Mouse (Mus musculus): ENCODE measurements at regions not wholly inside any gene's neighbourhood (a gene's known extent, or its start where the extent isn't known, plus 50 kb on each side); places are given as distances from the start of the nearest gene placed in this dataset.

GRCm38 (mm10) chr10:95059486-95060091 lies 115.0 kb upstream of the Plxnc1 start:
- ATAC-seq = no peak
- 68% methylated on average over 7 of the region's 7 CpGs for WGBS (ENCODE audit: insufficient replicate concordance)
- Histone ChIP-seq H3K36me3 (replicated peaks; ENCODE audit: insufficient read depth, low read length) (no peaks in the 10 kb centered on the region), H3K4me1 (ENCODE audit: insufficient read depth) (no peaks in the 10 kb centered on the region), H3K27ac (ENCODE audit: low read depth) (no peak overlapping the region), H3K9ac (replicated peaks) (no peak overlapping the region), H3K4me3 (ENCODE audit: low read depth, low read length) (no peak overlapping the region), H3K4me2 (ENCODE audit: low read depth, low read length) (no peak overlapping the region), H3K9me3 (ENCODE audit: low read length) (no peaks in the 10 kb centered on the region), H3K27me3 (ENCODE audit: insufficient read depth, low read length) (no peaks in the 10 kb centered on the region)
- no peak for DNase-seq
- TF ChIP-seq CTCF (IDR thresholded peaks at IDR 0.05; ENCODE audit: low read depth) = no peak
- no peak for TF ChIP-seq EP300 (IDR thresholded peaks at IDR 0.05; ENCODE audit: low read depth)

- ATAC-seq = no peak
- no peaks in the 10 kb centered on the region for H3K9me3 ChIP-seq (ENCODE audit: low read length)
- no peak overlapping the region for H3K27ac ChIP-seq (ENCODE audit: low read depth)
- 82% methylated on average over 9 of the region's 9 CpGs for WGBS (ENCODE audit: insufficient replicate concordance)
- no peak for TF ChIP-seq CTCF (IDR thresholded peaks at IDR 0.05; ENCODE audit: low read depth)
- no peak for TF ChIP-seq EP300 (IDR thresholded peaks at IDR 0.05; ENCODE audit: low read depth)
- no peaks in the 10 kb centered on the region for H3K36me3 ChIP-seq (replicated peaks; ENCODE audit: insufficient read depth, low read length)
- no peak overlapping the region for H3K9ac ChIP-seq (replicated peaks)
- no peaks in the 10 kb centered on the region for H3K4me1 ChIP-seq (ENCODE audit: insufficient read depth)
- DNase-seq = no peak
- H3K4me3 ChIP-seq (ENCODE audit: low read depth, low read length) = no peak overlapping the region
- no peak overlapping the region for H3K4me2 ChIP-seq (ENCODE audit: low read depth, low read length)
- no peaks in the 10 kb centered on the region for H3K27me3 ChIP-seq (ENCODE audit: insufficient read depth, low read length)
These were observed 114.4 kb upstream of the Plxnc1 start for GRCm38 (mm10) chr10:95059078-95059477.

- ATAC-seq = no peak
- Histone ChIP-seq H3K4me2 (ENCODE audit: low read depth, low read length) (no peak overlapping the region), H3K27ac (ENCODE audit: low read depth) (no peak overlapping the region), H3K4me3 (ENCODE audit: low read depth, low read length) (no peak overlapping the region), H3K9ac (replicated peaks) (no peak overlapping the region), H3K36me3 (replicated peaks; ENCODE audit: insufficient read depth, low read length) (no peaks in the 10 kb centered on the region), H3K4me1 (ENCODE audit: insufficient read depth) (no peaks in the 10 kb centered on the region), H3K27me3 (ENCODE audit: insufficient read depth, low read length) (no peaks in the 10 kb centered on the region), H3K9me3 (ENCODE audit: low read length) (no peaks in the 10 kb centered on the region)
- no peak for DNase-seq
- no peak for TF ChIP-seq CTCF (IDR thresholded peaks at IDR 0.05; ENCODE audit: low read depth)
- no peak for TF ChIP-seq EP300 (IDR thresholded peaks at IDR 0.05; ENCODE audit: low read depth)
- 68% methylated on average over 9 of the region's 9 CpGs for WGBS (ENCODE audit: insufficient replicate concordance)
These were observed 112.5 kb upstream of the Plxnc1 start for GRCm38 (mm10) chr10:95057051-95057714.

- 82% methylated on average over 4 of the region's 4 CpGs for WGBS (ENCODE audit: insufficient replicate concordance)
- Histone ChIP-seq H3K27me3 (ENCODE audit: insufficient read depth, low read length) (no peaks in the 10 kb centered on the region), H3K4me1 (ENCODE audit: insufficient read depth) (no peaks in the 10 kb centered on the region), H3K4me2 (ENCODE audit: low read depth, low read length) (no peak overlapping the region), H3K4me3 (ENCODE audit: low read depth, low read length) (no peak overlapping the region), H3K36me3 (replicated peaks; ENCODE audit: insufficient read depth, low read length) (no peaks in the 10 kb centered on the region), H3K9ac (replicated peaks) (no peak overlapping the region), H3K27ac (ENCODE audit: low read depth) (no peak overlapping the region), H3K9me3 (ENCODE audit: low read length) (no peaks in the 10 kb centered on the region)
- DNase-seq = no peak
- ATAC-seq = no peak
- TF ChIP-seq CTCF (IDR thresholded peaks at IDR 0.05; ENCODE audit: low read depth) (no peak), EP300 (IDR thresholded peaks at IDR 0.05; ENCODE audit: low read depth) (no peak)
These were observed 111.9 kb upstream of the Plxnc1 start for GRCm38 (mm10) chr10:95056541-95056940.

GRCm38 (mm10) chr10:95054869-95055268 lies 110.2 kb upstream of the Plxnc1 start:
- TF ChIP-seq CTCF (IDR thresholded peaks at IDR 0.05; ENCODE audit: low read depth) = no peak
- TF ChIP-seq EP300 (IDR thresholded peaks at IDR 0.05; ENCODE audit: low read depth) = no peak
- DNase-seq (no peak), ATAC-seq (no peak)
- WGBS (ENCODE audit: insufficient replicate concordance) = 66% methylated on average over 3 of the region's 3 CpGs
- H3K9ac ChIP-seq (replicated peaks) = no peak overlapping the region
- H3K4me3 ChIP-seq (ENCODE audit: low read depth, low read length) = no peak overlapping the region
- H3K4me2 ChIP-seq (ENCODE audit: low read depth, low read length) = no peak overlapping the region
- H3K36me3 ChIP-seq (replicated peaks; ENCODE audit: insufficient read depth, low read length) = no peaks in the 10 kb centered on the region
- H3K27ac ChIP-seq (ENCODE audit: low read depth) = no peak overlapping the region
- no peaks in the 10 kb centered on the region for H3K4me1 ChIP-seq (ENCODE audit: insufficient read depth)
- H3K9me3 ChIP-seq (ENCODE audit: low read length) = no peaks in the 10 kb centered on the region
- H3K27me3 ChIP-seq (ENCODE audit: insufficient read depth, low read length) = no peaks in the 10 kb centered on the region

- 69% methylated on average over 5 of the region's 5 CpGs for WGBS (ENCODE audit: insufficient replicate concordance)
- no peak overlapping the region for H3K27ac ChIP-seq (ENCODE audit: low read depth)
- no peak overlapping the region for H3K4me3 ChIP-seq (ENCODE audit: low read depth, low read length)
- no peaks in the 10 kb centered on the region for H3K9me3 ChIP-seq (ENCODE audit: low read length)
- H3K36me3 ChIP-seq (replicated peaks; ENCODE audit: insufficient read depth, low read length) = no peaks in the 10 kb centered on the region
- no peak for TF ChIP-seq EP300 (IDR thresholded peaks at IDR 0.05; ENCODE audit: low read depth)
- no peak for TF ChIP-seq CTCF (IDR thresholded peaks at IDR 0.05; ENCODE audit: low read depth)
- ATAC-seq (no peak), DNase-seq (no peak)
- H3K4me2 ChIP-seq (ENCODE audit: low read depth, low read length) = no peak overlapping the region
- no peaks in the 10 kb centered on the region for H3K27me3 ChIP-seq (ENCODE audit: insufficient read depth, low read length)
- H3K9ac ChIP-seq (replicated peaks) = no peak overlapping the region
- H3K4me1 ChIP-seq (ENCODE audit: insufficient read depth) = no peaks in the 10 kb centered on the region
These were observed 104.2 kb upstream of the Plxnc1 start for GRCm38 (mm10) chr10:95048790-95049189.

All from liver, postnatal 0 days (tissue).